Mouse (Mus musculus): ENCODE results near the gene Klhl31. TPM values are rescaled to one million over a fixed set of nuclear protein-coding genes. Genes with fewer than 3 reads are reported as not detected.

Klhl31 gene
- polyA plus RNA-seq, 1 experiment from 2014 or later: 58.7 TPM

DNA sequence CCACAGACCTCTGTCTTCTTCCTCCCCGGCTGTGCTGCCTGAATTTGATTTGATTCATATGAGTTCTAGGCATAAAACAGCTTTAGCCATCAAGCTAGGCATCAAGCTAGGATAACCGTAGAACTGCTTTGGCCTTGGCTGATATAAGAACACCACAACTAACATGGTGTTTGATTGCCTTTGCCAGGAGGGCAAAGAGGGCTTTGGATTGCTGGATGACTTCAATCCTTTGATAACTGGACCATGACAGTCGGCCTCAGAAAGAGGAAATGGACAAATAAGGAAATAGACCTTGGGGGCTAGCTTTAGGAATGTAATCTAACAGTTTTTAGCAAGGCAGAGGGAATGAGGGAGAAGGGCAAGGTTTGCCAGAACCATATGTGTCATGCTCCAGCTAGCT, 37.7 kb upstream of the Klhl31 start:
- no peak for ATAC-seq (ENCODE audit: insufficient number of reproducible peaks, insufficient read depth, low FRiP score, low read depth)
- Histone ChIP-seq H3K36me3 (ENCODE audit: control insufficient read depth, insufficient read depth, low read length) (no peaks in the 10 kb centered on the region), H3K4me1 (ENCODE audit: control insufficient read depth in 2 of 2, insufficient read depth in 2 of 2, low read length in 2 of 2) (peaks cover 0 to 7% of the 10 kb centered on the region in 2 experiments; a peak in 3 of 4 replicates), H3K9ac (ENCODE audit: low read length) (no peak overlapping the region), H3K27me3 (ENCODE audit: control insufficient read depth, insufficient read depth, low read length) (no peaks in the 10 kb centered on the region), H3K4me3 (ENCODE audit: control insufficient read depth in 1 of 2, insufficient read depth in 1 of 2, low read depth in 1 of 2, low read length in 2 of 2) (no peak overlapping the region), H3K27ac (replicated peaks in 1 of 2; ENCODE audit: control insufficient read depth in 1 of 2, insufficient read depth in 1 of 2, low read depth in 2 of 2, low read length in 2 of 2) (no peak overlapping the region), H3K9me3 (ENCODE audit: control insufficient read depth, low read length) (no peaks in the 10 kb centered on the region), H3K4me2 (ENCODE audit: low read length) (no peak overlapping the region)
- WGBS: 48% methylated on average over 3 of the region's 3 CpGs

DNA sequence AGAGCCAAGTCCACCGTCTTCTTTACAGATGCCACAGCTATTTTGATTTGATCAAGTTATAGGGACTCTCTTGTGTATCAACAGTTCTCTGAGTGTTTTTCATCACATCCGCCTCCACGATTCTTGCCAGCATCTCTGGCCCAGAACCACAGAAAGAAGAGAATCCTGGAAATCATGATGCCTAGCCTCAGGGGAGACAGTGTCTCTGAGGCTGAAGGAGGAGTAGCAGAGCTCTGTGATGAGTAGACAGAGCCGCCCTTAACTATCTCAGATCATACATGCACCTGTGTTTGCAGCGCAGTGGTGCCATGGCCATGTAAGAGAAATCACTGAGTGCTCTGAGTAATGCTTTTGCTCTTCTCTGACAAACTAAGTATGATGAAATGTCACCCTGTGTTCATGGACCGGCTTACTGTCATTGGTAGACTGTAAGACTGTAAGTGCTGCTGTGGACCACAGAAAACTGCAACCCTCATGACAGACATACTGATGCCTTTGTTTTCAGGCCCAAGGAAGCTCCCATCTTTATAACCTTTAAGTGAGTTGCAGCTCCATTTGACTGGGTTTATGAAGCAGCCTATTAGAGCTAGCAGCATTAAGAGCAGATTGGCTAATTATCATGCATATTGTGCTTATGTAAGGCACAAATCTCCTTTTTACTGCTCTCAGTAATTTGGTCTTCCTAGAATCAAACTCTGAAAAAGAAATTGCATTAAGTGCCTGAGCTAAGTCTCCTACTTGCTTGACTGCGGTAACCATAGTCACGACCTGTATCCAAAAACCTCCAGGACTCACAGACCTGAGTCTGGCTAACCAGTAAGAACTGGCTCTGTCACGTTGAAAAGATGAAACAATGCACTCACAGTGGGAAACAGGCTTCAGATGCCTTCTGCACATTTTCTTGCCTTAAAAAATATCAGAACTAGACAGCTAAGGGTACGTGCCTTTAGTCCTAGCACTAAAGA, 33.7 kb upstream of the Klhl31 start:
- ATAC-seq (ENCODE audit: insufficient number of reproducible peaks, insufficient read depth, low FRiP score, low read depth): no peak
- no peaks in the 10 kb centered on the region for H3K27me3 ChIP-seq (ENCODE audit: control insufficient read depth, insufficient read depth, low read length)
- WGBS: 85% methylated on average over 10 of the region's 10 CpGs
- peaks cover 0 to 3% of the 10 kb centered on the region in 2 experiments; a peak in 1 of 4 replicates for H3K4me1 ChIP-seq (ENCODE audit: control insufficient read depth in 2 of 2, insufficient read depth in 2 of 2, low read length in 2 of 2)
- no peak overlapping the region for H3K9ac ChIP-seq (ENCODE audit: low read length)
- no peak overlapping the region for H3K4me3 ChIP-seq (ENCODE audit: control insufficient read depth in 1 of 2, insufficient read depth in 1 of 2, low read depth in 1 of 2, low read length in 2 of 2)
- no peak overlapping the region for H3K4me2 ChIP-seq (ENCODE audit: low read length)
- H3K36me3 ChIP-seq (ENCODE audit: control insufficient read depth, insufficient read depth, low read length): no peaks in the 10 kb centered on the region
- no peak overlapping the region for H3K27ac ChIP-seq (replicated peaks in 1 of 2; ENCODE audit: control insufficient read depth in 1 of 2, insufficient read depth in 1 of 2, low read depth in 2 of 2, low read length in 2 of 2)
- H3K9me3 ChIP-seq (ENCODE audit: control insufficient read depth, low read length): no peaks in the 10 kb centered on the region

- no peaks in the 10 kb centered on the region for H3K9me3 ChIP-seq (ENCODE audit: control insufficient read depth, low read length)
- no peak for ATAC-seq (ENCODE audit: insufficient number of reproducible peaks, insufficient read depth, low FRiP score, low read depth)
- WGBS: 82% methylated on average over 1 of the region's 1 CpGs
Measured at GRCm38 (mm10) chr9:77603965-77604509, 32.3 kb upstream of the Klhl31 start.

GRCm38 (mm10) chr9:77607295-77607694, 29.0 kb upstream of the Klhl31 start:
- H3K4me1 ChIP-seq (ENCODE audit: control insufficient read depth in 2 of 2, insufficient read depth in 2 of 2, low read length in 2 of 2): peaks cover 0 to 3% of the 10 kb centered on the region in 2 experiments; a peak in 1 of 4 replicates
- no peaks in the 10 kb centered on the region for H3K27me3 ChIP-seq (ENCODE audit: control insufficient read depth, insufficient read depth, low read length)
- H3K36me3 ChIP-seq (ENCODE audit: control insufficient read depth, insufficient read depth, low read length): no peaks in the 10 kb centered on the region
- 74% methylated on average over 6 of the region's 6 CpGs for WGBS
- no peak overlapping the region for H3K9ac ChIP-seq (ENCODE audit: low read length)
- H3K4me2 ChIP-seq (ENCODE audit: low read length): no peak overlapping the region
- H3K9me3 ChIP-seq (ENCODE audit: control insufficient read depth, low read length): no peaks in the 10 kb centered on the region
- H3K27ac ChIP-seq (replicated peaks in 1 of 2; ENCODE audit: control insufficient read depth in 1 of 2, insufficient read depth in 1 of 2, low read depth in 2 of 2, low read length in 2 of 2): no peak overlapping the region
- no peak overlapping the region for H3K4me3 ChIP-seq (ENCODE audit: control insufficient read depth in 1 of 2, insufficient read depth in 1 of 2, low read depth in 1 of 2, low read length in 2 of 2)
- no peak for ATAC-seq (ENCODE audit: insufficient number of reproducible peaks, insufficient read depth, low FRiP score, low read depth)

More at GRCm38 (mm10) chr9:77603965-77604509, 32.3 kb upstream of the Klhl31 start:
- H3K4me1 ChIP-seq (ENCODE audit: control insufficient read depth in 2 of 2, insufficient read depth in 2 of 2, low read length in 2 of 2): peaks cover 0 to 3% of the 10 kb centered on the region in 2 experiments; a peak in 1 of 4 replicates
- no peak overlapping the region for H3K4me3 ChIP-seq (ENCODE audit: control insufficient read depth in 1 of 2, insufficient read depth in 1 of 2, low read depth in 1 of 2, low read length in 2 of 2)
- no peaks in the 10 kb centered on the region for H3K36me3 ChIP-seq (ENCODE audit: control insufficient read depth, insufficient read depth, low read length)
- no peaks in the 10 kb centered on the region for H3K27me3 ChIP-seq (ENCODE audit: control insufficient read depth, insufficient read depth, low read length)
- no peak overlapping the region for H3K4me2 ChIP-seq (ENCODE audit: low read length)
- no peak overlapping the region for H3K9ac ChIP-seq (ENCODE audit: low read length)
- H3K27ac ChIP-seq (replicated peaks in 1 of 2; ENCODE audit: control insufficient read depth in 1 of 2, insufficient read depth in 1 of 2, low read depth in 2 of 2, low read length in 2 of 2): no peak overlapping the region

GRCm38 (mm10) chr9:77607840-77608239, 28.5 kb upstream of the Klhl31 start:
- Histone ChIP-seq H3K4me1 (ENCODE audit: control insufficient read depth in 2 of 2, insufficient read depth in 2 of 2, low read length in 2 of 2) (peaks cover 0 to 3% of the 10 kb centered on the region in 2 experiments; a peak in 1 of 4 replicates), H3K9me3 (ENCODE audit: control insufficient read depth, low read length) (no peaks in the 10 kb centered on the region), H3K4me3 (ENCODE audit: control insufficient read depth in 1 of 2, insufficient read depth in 1 of 2, low read depth in 1 of 2, low read length in 2 of 2) (no peak overlapping the region), H3K4me2 (ENCODE audit: low read length) (no peak overlapping the region), H3K27ac (replicated peaks in 1 of 2; ENCODE audit: control insufficient read depth in 1 of 2, insufficient read depth in 1 of 2, low read depth in 2 of 2, low read length in 2 of 2) (no peak overlapping the region), H3K9ac (ENCODE audit: low read length) (no peak overlapping the region), H3K36me3 (ENCODE audit: control insufficient read depth, insufficient read depth, low read length) (no peaks in the 10 kb centered on the region), H3K27me3 (ENCODE audit: control insufficient read depth, insufficient read depth, low read length) (no peaks in the 10 kb centered on the region)
- 24% methylated on average over 5 of the region's 7 CpGs for WGBS
- no peak for ATAC-seq (ENCODE audit: insufficient number of reproducible peaks, insufficient read depth, low FRiP score, low read depth)

- Histone ChIP-seq H3K4me3 (ENCODE audit: control insufficient read depth in 1 of 2, insufficient read depth in 1 of 2, low read depth in 1 of 2, low read length in 2 of 2) (no peak overlapping the region), H3K4me2 (ENCODE audit: low read length) (no peak overlapping the region), H3K27ac (replicated peaks in 1 of 2; ENCODE audit: control insufficient read depth in 1 of 2, insufficient read depth in 1 of 2, low read depth in 2 of 2, low read length in 2 of 2) (no peak overlapping the region), H3K27me3 (ENCODE audit: control insufficient read depth, insufficient read depth, low read length) (no peaks in the 10 kb centered on the region), H3K36me3 (ENCODE audit: control insufficient read depth, insufficient read depth, low read length) (no peaks in the 10 kb centered on the region), H3K9me3 (ENCODE audit: control insufficient read depth, low read length) (no peaks in the 10 kb centered on the region), H3K4me1 (ENCODE audit: control insufficient read depth in 2 of 2, insufficient read depth in 2 of 2, low read length in 2 of 2) (peaks cover 0 to 5% of the 10 kb centered on the region in 2 experiments; a peak in 1 of 4 replicates), H3K9ac (ENCODE audit: low read length) (no peak overlapping the region)
- ATAC-seq (ENCODE audit: insufficient number of reproducible peaks, insufficient read depth, low FRiP score, low read depth): no peak
Measured at GRCm38 (mm10) chr9:77610811-77611210, 25.5 kb upstream of the Klhl31 start.

GRCm38 (mm10) chr9:77612349-77612748, 24.0 kb upstream of the Klhl31 start:
- Histone ChIP-seq H3K9me3 (ENCODE audit: control insufficient read depth, low read length) (no peaks in the 10 kb centered on the region), H3K4me2 (ENCODE audit: low read length) (no peak overlapping the region), H3K36me3 (ENCODE audit: control insufficient read depth, insufficient read depth, low read length) (no peaks in the 10 kb centered on the region), H3K27me3 (ENCODE audit: control insufficient read depth, insufficient read depth, low read length) (no peaks in the 10 kb centered on the region), H3K4me3 (ENCODE audit: control insufficient read depth in 1 of 2, insufficient read depth in 1 of 2, low read depth in 1 of 2, low read length in 2 of 2) (no peak overlapping the region), H3K9ac (ENCODE audit: low read length) (no peak overlapping the region), H3K27ac (replicated peaks in 1 of 2; ENCODE audit: control insufficient read depth in 1 of 2, insufficient read depth in 1 of 2, low read depth in 2 of 2, low read length in 2 of 2) (no peak overlapping the region), H3K4me1 (ENCODE audit: control insufficient read depth in 2 of 2, insufficient read depth in 2 of 2, low read length in 2 of 2) (peaks cover 0 to 11% of the 10 kb centered on the region in 2 experiments; a peak in 2 of 4 replicates)
- ATAC-seq (ENCODE audit: insufficient number of reproducible peaks, insufficient read depth, low FRiP score, low read depth): no peak
- WGBS: 83% methylated on average over 4 of the region's 4 CpGs
